Mouse (Mus musculus) urinary bladder, postnatal 0 days (tissue): Measurements from ENCODE around the gene Gm21936. TPM values are rescaled to one million over a fixed set of nuclear protein-coding genes. Genes with fewer than 3 reads are reported as not detected.

Experiments
- polyA plus RNA-seq: library from polyadenylated mRNA; unstranded; fragments of >200 nt; fragmentation: Nextera tagmentation; extraction: Ambion mirVana; gene quantifications from 2 replicates; pipeline ENCODE4 v1.2.1, GENCODE M21; 2015

The Gm21936 gene
- not detected in 2 replicates for polyA plus RNA-seq

DNA sequence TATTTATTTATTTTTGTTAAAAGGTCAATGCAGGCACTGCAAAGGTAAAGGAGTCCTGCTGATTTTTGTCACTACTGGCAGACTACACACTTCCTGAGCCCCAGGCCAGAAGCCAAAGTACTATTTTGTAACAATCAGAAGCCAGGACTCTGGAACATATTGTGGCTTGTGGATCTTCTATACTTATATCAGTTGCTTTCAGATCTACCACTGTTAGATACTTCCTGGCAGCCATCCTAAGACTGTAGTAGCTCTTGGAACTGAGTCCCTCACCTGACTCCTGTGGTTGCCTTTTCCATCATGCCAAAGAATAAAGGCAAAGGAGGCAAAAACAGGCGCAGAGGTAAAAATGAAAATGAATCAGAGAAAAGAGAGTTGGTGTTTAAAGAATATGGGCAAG lies at the start of gene Gm21936:
Gm21936 (plus strand) TSS at position 301 of the 400 bp plus-strand sequence.

DNA sequence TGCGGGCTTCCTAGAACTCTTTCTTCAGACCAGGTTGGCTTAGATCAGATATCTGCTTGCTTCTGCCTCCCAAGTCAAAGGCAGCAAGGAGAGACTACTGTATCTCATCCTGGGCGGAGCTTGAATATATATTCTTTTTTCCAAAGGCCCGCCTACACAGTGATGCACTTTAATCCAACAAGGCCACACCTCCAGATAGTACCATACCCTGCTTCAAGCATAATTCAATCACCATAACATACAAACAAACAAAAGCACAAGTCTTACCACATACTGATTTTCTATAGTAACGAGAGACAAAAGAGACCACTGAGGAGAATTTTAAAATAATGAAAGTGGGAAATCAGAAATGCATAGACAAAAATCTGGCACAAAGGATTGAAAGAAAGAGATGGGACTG lies 19.7 kb upstream of the Gm21936 start, which contains the start of gene Gm21319:
Gm21319 (minus strand) TSS at position 101 of the 400 bp plus-strand sequence.

DNA sequence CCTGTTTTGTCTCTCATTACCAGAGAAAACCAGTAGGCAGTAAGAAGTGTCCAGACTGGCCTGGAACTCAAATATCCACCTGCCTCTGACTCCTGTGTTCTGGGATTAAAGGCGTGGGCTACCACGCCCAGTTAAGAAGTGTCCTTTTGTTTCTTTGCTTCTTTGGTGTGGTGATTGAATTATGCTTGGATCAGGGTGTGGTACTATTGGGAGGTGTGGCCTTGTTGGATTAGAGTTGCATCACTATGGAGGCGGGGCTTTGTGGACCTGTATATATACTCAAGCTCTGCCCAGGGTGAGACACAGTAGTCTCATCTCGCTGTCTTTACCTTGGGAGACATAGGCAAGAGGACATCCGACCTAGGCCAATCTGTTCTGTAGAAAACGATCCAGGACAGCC lies 21.0 kb downstream of the Gm21936 start, which contains the start of gene BB287469:
BB287469 (plus strand) TSS at position 301 of the 400 bp plus-strand sequence.

DNA sequence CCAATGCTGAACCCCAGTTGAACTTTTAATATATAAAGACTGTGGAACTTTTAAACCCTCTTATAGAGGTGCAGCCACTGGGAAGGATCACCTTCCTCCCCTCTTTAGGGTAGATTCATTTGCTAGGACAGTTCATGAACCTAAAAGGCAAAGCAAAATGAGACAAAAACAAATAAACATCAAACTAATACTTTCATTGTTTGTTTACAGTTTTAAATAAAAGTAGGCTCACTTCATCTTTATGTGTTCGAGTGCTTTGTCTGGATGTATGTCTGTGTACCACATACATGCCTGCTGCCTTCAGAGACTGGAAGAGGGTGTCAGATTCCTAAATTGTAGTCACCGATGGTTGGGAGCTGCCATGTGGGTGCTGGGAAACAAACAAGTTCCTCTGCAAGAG lies 46.9 kb downstream of the Gm21936 start, which contains the start of gene Gm2001:
Gm2001 (minus strand) TSS at position 101 of the 400 bp plus-strand sequence.

Other genes starting within 250 kb of the Gm21936 start
- not detected in 2 replicates for gene Oog1, start 192.8 kb upstream of the Gm21936 start, polyA plus RNA-seq
- not detected in 2 replicates for gene Gm4027, start 176.6 kb upstream of the Gm21936 start, polyA plus RNA-seq
- gene Gm16381, start 150.9 kb upstream of the Gm21936 start, polyA plus RNA-seq, result not detected in 2 replicates
- gene Gm21319, start 19.8 kb upstream of the Gm21936 start, polyA plus RNA-seq, result not detected in 2 replicates
- not detected in 2 replicates for gene BB287469, start 21.1 kb downstream of the Gm21936 start, polyA plus RNA-seq
- not detected in 2 replicates for gene Gm2001, start 46.8 kb downstream of the Gm21936 start, polyA plus RNA-seq
- not detected in 2 replicates for gene Gm2016, start 78.6 kb downstream of the Gm21936 start, polyA plus RNA-seq
- gene Gm2022, start 99.9 kb downstream of the Gm21936 start, polyA plus RNA-seq, result not detected in 2 replicates
- not detected in 2 replicates for gene Gm2035, start 124.3 kb downstream of the Gm21936 start, polyA plus RNA-seq
- gene Gm2042, start 158.6 kb downstream of the Gm21936 start, polyA plus RNA-seq, result not detected in 2 replicates
- not detected in 2 replicates for gene Gm2075, start 216.3 kb downstream of the Gm21936 start, polyA plus RNA-seq
- not detected in 2 replicates for gene Gm6803, start 223.3 kb downstream of the Gm21936 start, polyA plus RNA-seq
- gene Gm2056, start 231.5 kb downstream of the Gm21936 start, polyA plus RNA-seq, result not detected in 2 replicates